Mouse (Mus musculus) E14TG2a.4 (cell line): ENCODE results near the gene Tspoap1.

Source experiments
- CTCF ChIP-seq: conservative IDR thresholded peaks from 2 replicates; pipeline ENCODE4 v1.5.1; 2014; ENCODE audit warnings: low read length
- NANOG ChIP-seq: IDR thresholded peaks from 2 replicates; pipeline ENCODE4 v1.6.1; 2014; ENCODE audit warnings: borderline replicate concordance, low read length, mixed read lengths
- POU5F1 ChIP-seq: IDR thresholded peaks from 2 replicates; pipeline ENCODE4 v1.6.1; 2014; ENCODE audit warnings: low read length, borderline replicate concordance

GRCm38 (mm10) chr11:87762702-87763385 is 2.5 kb downstream of the Tspoap1 start:
- TF ChIP-seq CTCF = no peak
- TF ChIP-seq NANOG = no peak
- TF ChIP-seq POU5F1 = no peak
